Mouse (Mus musculus): ENCODE measurements at regions not wholly inside any gene's neighbourhood (a gene's known extent, or its start where the extent isn't known, plus 50 kb on each side); places are given as distances from the start of the nearest gene placed in this dataset.

DNA sequence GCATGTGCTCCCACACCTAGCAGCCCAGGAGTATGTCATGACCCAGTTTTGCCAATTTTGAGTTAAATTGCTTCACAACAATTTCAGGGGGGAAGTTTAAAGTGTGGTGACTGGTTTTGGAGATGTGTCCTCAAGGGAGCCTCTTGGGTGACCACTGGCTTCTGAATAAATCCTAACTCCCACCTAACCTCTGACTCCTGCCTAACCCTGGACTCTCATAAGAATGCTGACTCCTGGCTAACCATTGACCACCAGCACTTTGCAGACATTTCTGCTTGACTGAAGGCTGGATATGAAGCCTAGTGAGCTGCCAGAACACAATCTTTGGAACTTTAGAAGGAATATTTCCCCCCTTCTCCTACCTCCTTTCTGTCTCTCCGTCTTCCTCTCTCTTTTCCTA is 133.3 kb upstream of the Tmpo start:
- no peak for DNase-seq (ENCODE audit: low spot score)

- no peak for DNase-seq (ENCODE audit: low spot score)
Observed at GRCm38 (mm10) chr10:91313316-91313715, 132.2 kb upstream of the Tmpo start.

GRCm38 (mm10) chr10:91312913-91313312 is 131.8 kb upstream of the Tmpo start:
- no peak for DNase-seq (ENCODE audit: low spot score)

- no peak for DNase-seq (ENCODE audit: low spot score)
Observed at GRCm38 (mm10) chr10:91300067-91300466, 119.0 kb upstream of the Tmpo start.

- DNase-seq (ENCODE audit: low spot score) = peak; percentile 28
Observed at GRCm38 (mm10) chr10:91297792-91298460, 116.8 kb upstream of the Tmpo start.

DNA sequence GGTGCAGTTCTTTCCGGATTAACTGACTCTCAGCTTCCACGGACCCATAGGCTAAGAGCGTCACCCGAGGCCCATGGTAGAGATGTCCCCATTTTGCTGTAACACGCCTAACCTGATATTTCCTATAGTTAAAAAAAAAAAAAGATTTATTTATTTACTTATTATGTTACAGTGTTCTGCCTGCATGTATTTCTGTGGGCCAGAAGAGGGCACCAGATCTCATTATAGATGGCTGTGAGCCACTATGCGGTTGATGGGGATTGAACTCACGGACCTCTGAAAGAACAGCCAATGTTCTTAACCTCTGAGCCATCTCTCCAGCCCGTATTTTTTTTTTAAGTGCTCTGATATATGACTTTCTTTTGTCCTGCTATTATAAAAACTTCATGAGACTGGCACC is 114.2 kb upstream of the Tmpo start:
- DNase-seq (ENCODE audit: low spot score) = no peak

DNA sequence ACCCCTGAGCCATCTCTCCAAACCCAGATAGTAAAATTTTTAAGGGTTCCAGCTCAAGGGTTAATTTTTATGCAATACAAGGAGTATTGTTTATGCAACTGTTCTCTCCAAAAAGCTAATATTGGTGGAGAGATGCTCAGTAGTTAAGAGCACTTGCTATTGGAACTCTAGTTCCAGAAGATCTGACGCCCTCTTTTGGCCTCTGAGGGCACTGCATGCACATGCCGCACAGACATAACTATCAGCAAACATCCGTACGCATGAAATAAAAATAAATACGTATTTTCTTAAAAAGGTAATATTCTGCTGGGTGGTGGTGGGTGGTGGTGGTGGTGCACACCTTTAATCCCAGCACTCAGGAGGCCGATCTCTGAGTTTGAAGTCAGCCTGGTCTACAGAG is 112.1 kb upstream of the Tmpo start:
- no peak for DNase-seq (ENCODE audit: low spot score)

- DNase-seq (ENCODE audit: low spot score) = no peak
Observed at GRCm38 (mm10) chr10:91284259-91284658, 103.1 kb upstream of the Tmpo start.

GRCm38 (mm10) chr10:91270955-91271741 is 90.0 kb upstream of the Tmpo start:
- peak; percentile 85 for DNase-seq (ENCODE audit: low spot score)

DNA sequence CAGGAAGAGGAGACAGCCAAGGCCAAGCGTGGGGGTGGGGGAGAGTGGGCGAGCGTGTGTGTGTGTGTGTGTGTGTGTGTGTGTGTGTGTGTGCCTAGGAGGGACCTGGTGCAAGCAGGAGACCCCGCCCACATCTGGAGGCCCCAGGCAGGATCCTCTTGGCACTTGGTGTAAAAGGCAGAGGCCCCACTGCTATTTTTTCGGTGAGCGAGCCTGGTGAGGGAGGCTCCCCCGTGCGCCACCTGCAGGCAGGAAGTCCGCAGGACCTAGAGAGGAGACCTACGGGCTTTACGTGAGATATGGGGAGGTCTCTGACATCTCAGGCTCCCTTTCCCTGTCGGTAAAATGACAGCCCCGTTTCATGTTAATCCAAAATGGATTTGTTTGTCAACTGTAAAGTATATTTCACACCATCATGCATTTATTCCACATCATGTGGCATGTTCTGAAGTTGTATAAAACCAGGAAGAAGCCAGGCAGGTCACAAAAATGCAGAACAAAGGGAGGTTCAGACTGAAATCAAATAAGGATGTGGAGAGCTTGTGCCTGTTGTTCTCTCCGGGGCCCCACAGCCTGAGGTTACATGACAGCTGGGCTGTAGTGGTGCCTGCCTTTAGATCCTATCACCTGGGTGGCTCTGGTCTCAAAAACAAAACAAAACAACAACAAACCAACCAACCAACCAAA is 89.3 kb upstream of the Tmpo start:
- DNase-seq (ENCODE audit: low spot score) = peak; percentile 73

- peak; percentile 31 for DNase-seq (ENCODE audit: low spot score)
Observed at GRCm38 (mm10) chr10:91267886-91268285, 86.8 kb upstream of the Tmpo start.

- DNase-seq (ENCODE audit: low spot score) = no peak
Observed at GRCm38 (mm10) chr10:91260416-91260815, 79.3 kb upstream of the Tmpo start.

GRCm38 (mm10) chr10:91249681-91250195 is 68.6 kb upstream of the Tmpo start:
- no peak for DNase-seq (ENCODE audit: low spot score)

GRCm38 (mm10) chr10:91244297-91244696 is 63.2 kb upstream of the Tmpo start:
- DNase-seq (ENCODE audit: low spot score) = no peak

GRCm38 (mm10) chr10:91242491-91243046 is 61.5 kb upstream of the Tmpo start:
- DNase-seq (ENCODE audit: low spot score) = no peak

GRCm38 (mm10) chr10:91241611-91242005 is 60.5 kb upstream of the Tmpo start:
- peak; percentile 22 for DNase-seq (ENCODE audit: low spot score)

- peak; percentile 85 for DNase-seq (ENCODE audit: low spot score)
Observed at GRCm38 (mm10) chr10:91240856-91241610, 59.9 kb upstream of the Tmpo start.

- no peak for DNase-seq (ENCODE audit: low spot score)
Observed at GRCm38 (mm10) chr10:91240320-91240719, 59.2 kb upstream of the Tmpo start.

DNA sequence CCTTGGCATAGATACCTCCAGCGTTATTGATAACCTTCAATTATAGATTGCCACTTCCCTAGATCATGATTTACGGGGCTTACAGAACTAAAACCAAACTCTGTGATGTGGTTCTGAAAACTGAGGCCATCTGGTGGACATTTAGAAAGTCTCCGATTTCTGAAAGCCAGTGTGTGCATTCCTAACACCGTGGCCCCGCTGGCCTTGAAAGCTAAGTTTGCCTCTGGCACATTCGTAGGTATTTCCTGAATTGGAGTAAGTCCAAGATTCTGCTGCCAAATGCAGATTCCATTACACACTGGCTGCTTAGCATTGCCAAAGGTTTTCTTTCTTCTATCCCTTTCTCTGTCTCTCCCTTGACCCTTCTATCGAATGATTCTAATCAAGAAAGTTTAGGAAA is 55.7 kb upstream of the Tmpo start:
- DNase-seq (ENCODE audit: low spot score) = peak; percentile 38

- no peak for DNase-seq (ENCODE audit: low spot score)
Observed at GRCm38 (mm10) chr10:91234709-91235108, 53.6 kb upstream of the Tmpo start.
